Mouse (Mus musculus) MEL (cell line): Measurements from ENCODE around the gene Ndufa5.

Experiments used
- BHLHE40 ChIP-seq: IDR thresholded peaks from 2 replicates; pipeline ENCODE4 v1.6.1; 2012; ENCODE audit warnings: low read depth, mild to moderate bottlenecking, inconsistent platforms, low read length, improper control_type of control experiment, borderline replicate concordance
- UBTF ChIP-seq: IDR thresholded peaks from 2 replicates; pipeline ENCODE4 v1.6.1; 2012; ENCODE audit warnings: low read depth, mild to moderate bottlenecking, inconsistent platforms, low read length, improper control_type of control experiment, moderate library complexity, borderline replicate concordance; ENCODE audit not compliant: insufficient read depth

GRCm38 (mm10) chr6:24532804-24533203 lies 5.0 kb upstream of the Ndufa5 start:
- TF ChIP-seq UBTF: no peak
- TF ChIP-seq BHLHE40: no peak
